Mouse (Mus musculus): Measurements from ENCODE around the gene Crhbp. TPM values are rescaled to one million over a fixed set of nuclear protein-coding genes. Genes with fewer than 3 reads are reported as not detected.

Crhbp gene
- 0.16 and 0.64 TPM in 2 replicates for polyA plus RNA-seq (2014; fragmentation: Nextera tagmentation; extraction: Ambion mirVana)

DNA sequence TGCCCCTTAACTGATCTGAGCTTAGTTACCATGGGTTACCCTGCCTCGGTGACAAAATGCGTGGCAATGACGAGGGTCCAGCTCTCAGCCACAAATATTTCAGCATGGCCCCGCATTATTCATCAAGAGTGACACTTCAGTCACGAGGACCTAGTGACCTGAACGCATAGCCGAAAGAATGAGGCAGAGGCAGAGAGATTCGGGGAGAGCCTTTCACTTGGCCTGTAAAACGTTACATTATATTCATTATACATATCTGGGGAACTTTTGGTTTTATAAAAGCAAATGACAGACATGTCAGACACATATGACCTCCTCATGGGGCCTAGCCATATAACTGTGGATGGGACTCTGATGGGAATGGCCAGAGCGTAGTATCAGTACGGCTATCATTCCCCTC, at the start of gene Crhbp:
TSS of gene Crhbp (minus strand) at position 101 of the 400 bp plus-strand sequence.
- peaks cover 45% of the 10 kb centered on the region for H3K27me3 ChIP-seq (replicated peaks; ENCODE audit: control insufficient read depth, insufficient read depth, low read length)
- no peaks in the 10 kb centered on the region for H3K36me3 ChIP-seq (ENCODE audit: control insufficient read depth, insufficient read depth, low read length)
- no peaks in the 10 kb centered on the region for H3K9me3 ChIP-seq (ENCODE audit: control insufficient read depth, low read length)
- ATAC-seq (ENCODE audit: low read depth) (no peak), DNase-seq (ENCODE audit: low spot score) (no peak)
- H3K27ac ChIP-seq (replicated peaks; ENCODE audit: low read depth, low read length), result no peak within 1 kb of the TSS
- H3K4me3 ChIP-seq (ENCODE audit: low read depth, low read length), result peak within 1 kb of the TSS; percentile 43
- H3K4me2 ChIP-seq (ENCODE audit: low read depth, low read length), result peak within 1 kb of the TSS; percentile 89
- H3K4me1 ChIP-seq (ENCODE audit: control insufficient read depth, insufficient read depth, low read length), result peaks cover 12% of the 10 kb centered on the region
- whole genome bisulfite sequencing, result 65% methylated on average over 11 of the region's 11 CpGs
- peak within 1 kb of the TSS; percentile 54 for H3K9ac ChIP-seq (ENCODE audit: low read depth, low read length)

GRCm38 (mm10) chr13:95493296-95493695, 48.6 kb upstream of the Crhbp start:
- H3K4me1 ChIP-seq (ENCODE audit: control insufficient read depth, insufficient read depth, low read length), result peaks cover 4% of the 10 kb centered on the region; the same call in 1 of the 2 replicates
- H3K36me3 ChIP-seq (ENCODE audit: control insufficient read depth, insufficient read depth, low read length), result no peaks in the 10 kb centered on the region
- H3K4me3 ChIP-seq (ENCODE audit: low read depth, low read length), result no peak overlapping the region
- no peak for DNase-seq (ENCODE audit: low spot score)
- no peak overlapping the region for H3K27ac ChIP-seq (replicated peaks; ENCODE audit: low read depth, low read length)
- H3K9me3 ChIP-seq (ENCODE audit: control insufficient read depth, low read length), result no peaks in the 10 kb centered on the region
- no peak overlapping the region for H3K9ac ChIP-seq (ENCODE audit: low read depth, low read length)
- ATAC-seq (ENCODE audit: low read depth), result no peak
- H3K4me2 ChIP-seq (ENCODE audit: low read depth, low read length), result no peak overlapping the region
- H3K27me3 ChIP-seq (replicated peaks; ENCODE audit: control insufficient read depth, insufficient read depth, low read length), result no peaks in the 10 kb centered on the region
- WGBS, result 45% methylated on average over 5 of the region's 5 CpGs

- Histone ChIP-seq H3K27me3 (replicated peaks; ENCODE audit: control insufficient read depth, insufficient read depth, low read length) (no peaks in the 10 kb centered on the region), H3K4me1 (ENCODE audit: control insufficient read depth, insufficient read depth, low read length) (peaks cover 4% of the 10 kb centered on the region; the same call in 1 of the 2 replicates), H3K36me3 (ENCODE audit: control insufficient read depth, insufficient read depth, low read length) (no peaks in the 10 kb centered on the region), H3K4me3 (ENCODE audit: low read depth, low read length) (no peak overlapping the region), H3K4me2 (ENCODE audit: low read depth, low read length) (no peak overlapping the region), H3K27ac (replicated peaks; ENCODE audit: low read depth, low read length) (no peak overlapping the region), H3K9me3 (ENCODE audit: control insufficient read depth, low read length) (no peaks in the 10 kb centered on the region), H3K9ac (ENCODE audit: low read depth, low read length) (no peak overlapping the region)
- 71% methylated on average over 11 of the region's 11 CpGs for WGBS
- DNase-seq (ENCODE audit: low spot score), result no peak
- ATAC-seq (ENCODE audit: low read depth), result no peak
These were observed 46.6 kb upstream of the Crhbp start for GRCm38 (mm10) chr13:95491327-95491726.

GRCm38 (mm10) chr13:95484664-95485063, 39.9 kb upstream of the Crhbp start:
- Histone ChIP-seq H3K4me1 (ENCODE audit: control insufficient read depth, insufficient read depth, low read length) (no peaks in the 10 kb centered on the region; the same call in 1 of the 2 replicates), H3K36me3 (ENCODE audit: control insufficient read depth, insufficient read depth, low read length) (no peaks in the 10 kb centered on the region), H3K27me3 (replicated peaks; ENCODE audit: control insufficient read depth, insufficient read depth, low read length) (no peaks in the 10 kb centered on the region), H3K4me3 (ENCODE audit: low read depth, low read length) (no peak overlapping the region), H3K27ac (replicated peaks; ENCODE audit: low read depth, low read length) (no peak overlapping the region; the same call in 1 of the 2 replicates), H3K4me2 (ENCODE audit: low read depth, low read length) (no peak overlapping the region), H3K9ac (ENCODE audit: low read depth, low read length) (no peak overlapping the region), H3K9me3 (ENCODE audit: control insufficient read depth, low read length) (no peaks in the 10 kb centered on the region)
- DNase-seq (ENCODE audit: low spot score), result peak; percentile 70
- 29% methylated on average over 5 of the region's 5 CpGs for WGBS
- ATAC-seq (ENCODE audit: low read depth), result peak; percentile 68; the same call in 1 of the 2 replicates

DNA sequence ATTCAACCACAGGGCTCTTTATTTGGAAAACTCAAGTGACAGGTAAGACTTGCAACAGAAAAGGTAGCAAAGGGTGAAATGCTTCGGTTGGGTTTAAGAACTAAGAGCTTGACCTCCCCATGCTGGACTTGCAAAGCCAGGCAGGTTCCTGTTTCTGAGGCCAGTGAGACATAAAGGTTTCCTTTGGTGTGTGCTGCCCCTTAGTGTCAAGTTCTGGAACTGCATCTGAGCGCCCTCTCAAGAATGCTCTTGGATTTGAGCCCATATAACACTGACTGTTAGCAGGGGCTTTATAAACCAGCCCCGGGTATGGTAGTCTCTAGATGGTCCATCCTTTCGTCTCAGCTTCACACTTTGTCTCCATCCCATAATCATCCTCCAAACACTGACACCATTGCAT, 36.7 kb upstream of the Crhbp start:
- no peaks in the 10 kb centered on the region; the same call in 1 of the 2 replicates for H3K4me1 ChIP-seq (ENCODE audit: control insufficient read depth, insufficient read depth, low read length)
- ATAC-seq (ENCODE audit: low read depth) (no peak), DNase-seq (ENCODE audit: low spot score) (peak; percentile 78)
- H3K4me2 ChIP-seq (ENCODE audit: low read depth, low read length), result no peak overlapping the region
- H3K4me3 ChIP-seq (ENCODE audit: low read depth, low read length), result no peak overlapping the region
- 8% methylated on average over 4 of the region's 4 CpGs for WGBS
- no peaks in the 10 kb centered on the region for H3K27me3 ChIP-seq (replicated peaks; ENCODE audit: control insufficient read depth, insufficient read depth, low read length)
- no peak overlapping the region for H3K27ac ChIP-seq (replicated peaks; ENCODE audit: low read depth, low read length)
- no peaks in the 10 kb centered on the region for H3K9me3 ChIP-seq (ENCODE audit: control insufficient read depth, low read length)
- no peak overlapping the region for H3K9ac ChIP-seq (ENCODE audit: low read depth, low read length)
- no peaks in the 10 kb centered on the region for H3K36me3 ChIP-seq (ENCODE audit: control insufficient read depth, insufficient read depth, low read length)

- no peaks in the 10 kb centered on the region for H3K27me3 ChIP-seq (replicated peaks; ENCODE audit: control insufficient read depth, insufficient read depth, low read length)
- no peak within 1 kb of the TSS for H3K4me3 ChIP-seq (ENCODE audit: low read depth, low read length)
- H3K9ac ChIP-seq (ENCODE audit: low read depth, low read length), result no peak within 1 kb of the TSS
- H3K9me3 ChIP-seq (ENCODE audit: control insufficient read depth, low read length), result no peaks in the 10 kb centered on the region
- no peaks in the 10 kb centered on the region for H3K4me1 ChIP-seq (ENCODE audit: control insufficient read depth, insufficient read depth, low read length)
- H3K36me3 ChIP-seq (ENCODE audit: control insufficient read depth, insufficient read depth, low read length), result no peaks in the 10 kb centered on the region
- H3K27ac ChIP-seq (replicated peaks; ENCODE audit: low read depth, low read length), result no peak within 1 kb of the TSS
- WGBS, result 83% methylated on average over 21 of the region's 21 CpGs
- no peak within 1 kb of the TSS for H3K4me2 ChIP-seq (ENCODE audit: low read depth, low read length)
- peak; percentile 77; the same call in 1 of the 2 replicates for ATAC-seq (ENCODE audit: low read depth)
- DNase-seq (ENCODE audit: low spot score), result no peak
These were observed 34.1 kb upstream of the Crhbp start, which contains the start of gene S100z for GRCm38 (mm10) chr13:95478671-95479413. Gene S100z (minus strand): TSS chr13:95478721.

DNA sequence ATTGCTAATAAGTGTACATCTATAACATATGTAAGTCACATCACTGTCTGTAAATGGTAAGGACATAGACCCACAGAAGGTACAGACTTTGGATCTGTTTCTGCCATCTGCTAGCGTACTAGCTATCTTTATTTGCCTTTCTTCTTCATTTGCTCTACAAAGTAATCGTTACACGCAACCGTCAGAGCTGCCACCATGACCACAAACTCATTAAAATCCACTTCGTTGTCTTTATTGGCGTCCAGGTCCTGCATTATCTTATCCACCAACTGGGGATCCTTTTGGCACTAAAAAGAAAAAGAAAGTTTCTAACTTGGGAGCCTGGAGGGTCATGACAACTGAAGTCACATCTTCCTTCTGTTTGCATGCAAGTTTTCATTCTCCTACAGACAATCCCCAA, 32.4 kb upstream of the Crhbp start:
- ATAC-seq (ENCODE audit: low read depth), result no peak
- Histone ChIP-seq H3K4me1 (ENCODE audit: control insufficient read depth, insufficient read depth, low read length) (no peaks in the 10 kb centered on the region), H3K4me2 (ENCODE audit: low read depth, low read length) (no peak overlapping the region), H3K27me3 (replicated peaks; ENCODE audit: control insufficient read depth, insufficient read depth, low read length) (no peaks in the 10 kb centered on the region), H3K36me3 (ENCODE audit: control insufficient read depth, insufficient read depth, low read length) (no peaks in the 10 kb centered on the region), H3K4me3 (ENCODE audit: low read depth, low read length) (no peak overlapping the region), H3K27ac (replicated peaks; ENCODE audit: low read depth, low read length) (no peak overlapping the region), H3K9ac (ENCODE audit: low read depth, low read length) (no peak overlapping the region), H3K9me3 (ENCODE audit: control insufficient read depth, low read length) (no peaks in the 10 kb centered on the region)
- no peak for DNase-seq (ENCODE audit: low spot score)
- 88% methylated on average over 6 of the region's 6 CpGs for WGBS

DNA sequence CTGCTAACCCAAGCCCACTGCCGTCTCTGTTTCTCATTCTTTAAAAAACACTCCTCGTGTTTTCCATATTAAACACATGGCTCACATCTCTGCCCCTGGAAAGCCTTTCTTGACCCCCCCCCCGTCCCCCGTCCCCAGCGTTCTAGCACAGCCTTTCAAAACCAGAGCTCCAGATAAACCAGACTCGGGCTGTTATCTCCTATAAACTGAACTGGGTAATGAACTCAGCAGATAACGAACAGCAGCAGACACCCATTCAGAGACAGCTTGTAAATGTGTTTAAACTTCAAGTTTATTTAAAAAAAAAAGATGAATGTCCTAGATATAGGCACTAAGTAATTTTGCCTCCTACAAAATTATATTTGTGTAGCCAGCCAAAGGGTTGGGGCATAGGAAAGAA, 30.4 kb upstream of the Crhbp start:
- H3K27me3 ChIP-seq (replicated peaks; ENCODE audit: control insufficient read depth, insufficient read depth, low read length), result no peaks in the 10 kb centered on the region
- no peaks in the 10 kb centered on the region for H3K9me3 ChIP-seq (ENCODE audit: control insufficient read depth, low read length)
- no peak overlapping the region for H3K4me3 ChIP-seq (ENCODE audit: low read depth, low read length)
- no peak overlapping the region for H3K27ac ChIP-seq (replicated peaks; ENCODE audit: low read depth, low read length)
- DNase-seq (ENCODE audit: low spot score) (no peak), ATAC-seq (ENCODE audit: low read depth) (no peak)
- H3K4me1 ChIP-seq (ENCODE audit: control insufficient read depth, insufficient read depth, low read length), result no peaks in the 10 kb centered on the region
- H3K9ac ChIP-seq (ENCODE audit: low read depth, low read length), result no peak overlapping the region
- H3K36me3 ChIP-seq (ENCODE audit: control insufficient read depth, insufficient read depth, low read length), result no peaks in the 10 kb centered on the region
- no peak overlapping the region for H3K4me2 ChIP-seq (ENCODE audit: low read depth, low read length)
- whole genome bisulfite sequencing, result 71% methylated on average over 7 of the region's 7 CpGs

- no peak overlapping the region for H3K9ac ChIP-seq (ENCODE audit: low read depth, low read length)
- H3K36me3 ChIP-seq (ENCODE audit: control insufficient read depth, insufficient read depth, low read length), result no peaks in the 10 kb centered on the region
- H3K4me1 ChIP-seq (ENCODE audit: control insufficient read depth, insufficient read depth, low read length), result no peaks in the 10 kb centered on the region
- no peaks in the 10 kb centered on the region for H3K9me3 ChIP-seq (ENCODE audit: control insufficient read depth, low read length)
- 87% methylated on average over 3 of the region's 3 CpGs for WGBS
- H3K27ac ChIP-seq (replicated peaks; ENCODE audit: low read depth, low read length), result no peak overlapping the region
- H3K4me3 ChIP-seq (ENCODE audit: low read depth, low read length), result no peak overlapping the region
- no peak overlapping the region for H3K4me2 ChIP-seq (ENCODE audit: low read depth, low read length)
- no peaks in the 10 kb centered on the region for H3K27me3 ChIP-seq (replicated peaks; ENCODE audit: control insufficient read depth, insufficient read depth, low read length)
- ATAC-seq (ENCODE audit: low read depth), result no peak
- no peak for DNase-seq (ENCODE audit: low spot score)
These were observed 29.6 kb upstream of the Crhbp start for GRCm38 (mm10) chr13:95474294-95474693.

All from embryonic facial prominence, embryonic 14.5 days (tissue).